Mouse (Mus musculus): ENCODE data around the gene Arfgap2.

DNA sequence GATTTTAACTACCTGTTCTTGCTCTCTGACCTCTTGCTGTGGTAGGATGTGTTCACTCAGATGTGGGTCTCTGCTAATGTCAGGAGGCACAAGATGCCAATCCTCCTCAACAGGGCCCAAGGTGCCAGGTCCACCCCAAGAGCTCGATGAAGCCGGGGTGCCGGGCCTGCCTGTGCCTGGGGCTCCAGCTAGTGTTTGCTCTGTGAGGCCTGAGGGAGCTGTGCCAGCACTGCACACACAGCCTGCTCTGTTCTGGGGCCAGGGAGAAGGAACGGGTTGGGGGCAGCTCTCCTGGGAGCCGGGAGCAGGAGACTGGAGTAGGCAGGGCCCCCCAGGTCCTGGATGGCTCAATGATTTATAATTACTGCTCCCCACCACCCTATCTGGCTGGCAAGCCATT is 6.7 kb upstream of the Arfgap2 start:
- TF ChIP-seq CTCF (conservative IDR thresholded peaks at IDR 0.05; ENCODE audit: insufficient read depth, insufficient read length, low read depth, low read length) (no peak), POLR2A (IDR thresholded peaks at IDR 0.05; ENCODE audit: low read depth, low read length) (no peak)
